Mouse (Mus musculus) embryo, embryonic 9.5 days (tissue): Measurements from ENCODE around the gene Laptm4a.
"Not testable (repeated sequence)": the region's sequence is repeated elsewhere in the genome, so short reads cannot be mapped to it uniquely, and the experiment has no call there.

Experiments
- DNase-seq: peaks from one replicate; pipeline ENCODE4 v3.0.0-alpha.2; 2017; ENCODE audit errors: extremely low spot score

The Laptm4a gene

DNA sequence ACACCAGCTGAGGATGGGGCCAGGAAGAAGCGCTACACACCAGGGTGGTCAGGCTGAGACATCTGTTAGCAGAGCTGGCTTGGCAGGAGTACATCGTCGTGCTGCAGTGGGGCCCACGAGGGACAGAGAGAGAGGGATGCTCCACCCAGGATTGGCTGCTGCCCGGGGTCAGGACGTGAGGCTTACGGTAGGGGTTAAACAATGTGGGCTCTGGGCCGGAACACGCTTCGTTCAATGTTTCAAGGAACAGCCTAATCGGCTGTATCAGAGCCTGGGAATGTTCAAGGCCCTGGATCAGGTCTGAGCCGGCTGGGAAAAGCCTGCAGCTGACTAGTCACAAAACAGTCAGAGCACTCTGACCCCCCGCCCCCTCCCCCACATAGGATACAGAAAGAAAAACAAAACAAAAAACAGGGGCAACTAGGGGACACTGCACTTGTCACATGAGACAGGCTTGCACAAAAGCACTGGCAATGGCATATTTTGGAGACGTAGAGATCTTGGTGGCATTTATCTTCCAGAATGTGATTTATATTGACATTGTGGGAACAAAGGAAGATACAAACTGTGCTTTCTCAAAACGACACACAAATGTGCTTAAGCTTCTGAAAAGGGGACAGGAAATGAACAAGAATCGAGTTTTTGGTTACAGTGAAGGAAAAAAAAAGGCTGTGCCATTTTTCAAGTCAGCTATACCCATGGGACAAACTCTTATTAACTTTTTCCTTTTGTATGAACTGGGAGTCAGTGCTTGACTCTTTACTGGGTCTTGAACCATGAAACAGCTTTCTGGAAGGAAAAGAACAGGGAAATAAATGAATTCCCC lies 8.4 kb upstream of the Laptm4a start:
- DNase-seq, result peak; percentile 77

DNA sequence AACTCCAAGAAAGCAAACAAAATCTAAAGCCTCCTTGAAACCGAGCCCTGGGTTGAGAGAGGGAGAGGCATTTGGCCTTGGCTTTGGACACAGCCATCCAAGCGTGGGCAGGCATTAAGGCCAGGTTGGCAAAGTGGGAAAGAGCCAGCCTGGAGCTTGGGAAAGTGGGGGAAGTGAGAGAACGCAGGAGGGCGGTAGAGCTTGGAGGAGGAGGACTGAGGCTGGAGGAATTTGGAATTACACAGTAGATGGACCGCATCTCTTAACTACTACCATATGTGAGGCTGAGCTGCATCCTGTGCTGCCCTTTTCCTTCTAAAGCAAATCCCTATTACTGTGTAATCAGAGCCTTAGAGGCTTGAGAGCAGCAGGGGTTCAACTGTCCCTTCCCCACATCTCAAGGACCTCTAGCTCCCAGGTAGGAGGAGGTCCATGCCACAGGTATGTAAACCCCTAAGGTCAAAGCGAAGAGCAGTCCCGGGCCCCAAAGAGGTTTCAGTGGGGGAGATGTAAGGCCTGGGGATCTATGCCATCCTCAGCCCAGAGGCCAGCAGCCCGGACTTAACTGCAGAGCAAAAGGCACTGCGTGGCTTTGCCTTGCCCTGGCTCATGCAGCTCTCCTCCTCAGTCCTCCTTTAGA lies 7.6 kb upstream of the Laptm4a start:
- DNase-seq, result peak; percentile 64

DNA sequence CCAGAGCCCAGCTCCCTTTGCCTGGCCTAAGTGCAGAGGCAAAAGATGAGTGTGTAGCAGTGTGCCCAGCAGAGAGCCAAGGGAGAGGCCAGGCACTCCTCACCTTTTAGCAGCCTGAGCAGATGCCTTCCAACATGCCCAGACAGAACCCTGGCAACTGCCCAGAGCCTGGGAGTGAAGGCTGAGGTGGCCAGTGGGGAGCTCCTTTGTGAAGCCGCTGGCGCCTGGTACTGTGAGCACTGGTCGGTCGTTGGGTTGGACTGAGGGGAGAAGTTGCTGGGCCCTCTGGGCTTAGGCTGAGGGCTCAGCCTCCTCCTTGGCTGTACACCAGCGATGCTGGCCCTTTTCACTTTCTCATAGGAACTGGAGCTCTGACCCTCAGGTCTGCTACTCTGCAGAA lies 5.1 kb upstream of the Laptm4a start:
- DNase-seq, result no peak

DNA sequence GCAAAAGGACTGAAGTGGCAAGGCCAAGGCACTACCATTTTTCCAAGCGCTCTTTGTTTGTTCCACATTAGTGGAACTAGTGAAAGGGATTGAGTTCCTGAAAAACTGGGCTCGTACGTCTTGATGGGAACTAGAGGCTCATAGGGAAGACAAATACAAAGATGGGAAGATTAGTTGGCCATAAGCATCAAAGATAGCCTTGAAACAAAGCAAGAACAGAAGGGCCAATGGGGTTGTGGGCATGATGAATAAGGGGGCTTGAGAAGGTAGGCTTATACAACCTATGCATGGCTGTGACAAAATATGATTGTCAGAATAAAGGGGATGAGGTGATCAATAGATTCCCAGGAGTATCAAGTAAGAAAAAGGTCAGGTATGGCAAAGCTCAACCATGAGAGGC lies 2.2 kb upstream of the Laptm4a start:
- DNase-seq, result no peak

DNA sequence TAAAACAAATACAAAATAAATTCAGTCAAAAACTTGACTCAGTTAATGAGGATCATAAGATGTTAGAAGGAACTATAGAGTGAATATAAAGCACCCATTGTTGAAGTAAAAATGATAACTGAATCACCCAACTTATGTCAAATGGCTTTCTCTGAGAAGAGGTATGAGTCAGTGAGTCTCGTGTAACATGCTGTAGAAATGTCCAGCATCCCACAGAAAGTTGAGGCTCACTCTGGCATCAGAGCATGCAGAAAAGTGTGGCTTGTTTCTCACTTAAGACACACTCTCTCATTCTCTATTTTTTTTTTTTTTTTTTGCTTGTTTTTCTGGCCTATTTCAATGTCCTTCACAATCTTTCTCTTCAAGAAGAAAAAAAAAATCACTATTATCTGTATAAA lies 469 bp upstream of the Laptm4a start:
- no peak for DNase-seq

DNA sequence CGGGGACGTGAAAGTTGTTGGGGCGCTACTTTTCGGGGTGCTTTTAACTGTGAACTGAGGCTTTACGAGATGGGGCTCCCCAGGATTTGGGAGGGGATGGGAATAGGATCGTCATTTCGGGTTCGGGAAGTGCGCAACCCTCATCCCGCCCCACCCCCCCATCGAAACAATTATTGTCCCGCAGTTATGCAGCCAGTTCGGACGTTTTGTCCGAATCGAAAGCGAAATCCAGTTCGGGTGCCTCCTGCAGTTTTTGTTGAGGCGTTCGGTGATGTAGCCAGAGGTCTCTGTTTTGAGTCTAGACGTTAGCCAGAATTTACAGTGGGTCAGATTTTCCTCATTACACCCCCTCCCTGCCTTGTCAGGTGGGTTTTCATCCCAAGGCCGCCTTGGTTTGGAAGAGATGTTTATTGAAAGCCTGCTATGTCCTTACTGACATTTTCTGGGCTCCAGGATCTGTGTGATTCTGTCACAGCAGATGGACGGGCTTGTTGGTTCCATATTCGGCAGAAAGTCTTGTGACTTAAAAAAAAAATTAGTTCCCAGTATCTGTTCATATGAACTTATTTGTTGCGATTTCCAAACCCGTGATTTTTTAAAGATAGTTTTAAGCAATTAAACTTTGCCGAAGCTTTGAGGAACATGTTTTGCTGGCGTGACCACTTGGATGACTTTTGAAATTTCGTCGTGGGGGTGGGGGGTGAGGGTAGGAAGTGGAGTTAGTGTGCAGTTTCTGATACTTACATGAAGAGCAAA lies 1.1 kb downstream of the Laptm4a start:
- DNase-seq, result no peak

DNA sequence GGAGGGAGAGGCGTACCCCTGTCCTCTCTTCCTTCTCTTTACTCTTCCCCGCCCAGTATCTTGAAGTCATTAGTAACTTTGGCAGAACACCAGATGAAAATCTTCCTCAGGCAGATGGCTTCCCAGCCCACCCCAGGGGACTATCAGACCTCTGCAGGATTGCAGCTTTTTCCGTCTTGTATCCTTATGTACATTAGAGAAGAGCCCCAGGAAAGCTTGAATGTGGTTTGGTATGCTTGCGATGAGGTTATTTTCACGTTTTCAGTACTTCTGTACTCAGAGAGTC lies 1.6 kb downstream of the Laptm4a start:
- DNase-seq, result no peak

DNA sequence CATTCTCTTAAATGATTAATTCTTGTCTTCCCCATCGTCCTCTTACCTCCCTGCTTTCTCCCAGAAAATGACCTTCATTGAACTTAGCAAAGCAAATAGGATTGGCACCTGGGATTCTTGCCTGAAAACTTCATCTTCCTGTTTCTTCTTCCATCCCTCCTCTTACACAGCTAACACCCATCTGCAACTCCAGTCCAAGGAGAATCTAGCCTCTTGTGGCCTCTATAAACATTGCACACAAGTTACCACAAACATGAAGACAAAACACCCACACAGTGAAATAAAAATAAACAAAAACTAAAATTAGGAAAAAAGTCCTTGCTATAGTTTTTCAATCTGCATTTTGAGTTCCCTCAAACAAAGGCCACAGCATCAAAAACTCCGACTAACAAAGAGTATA lies 2.1 kb downstream of the Laptm4a start:
- no peak for DNase-seq

DNA sequence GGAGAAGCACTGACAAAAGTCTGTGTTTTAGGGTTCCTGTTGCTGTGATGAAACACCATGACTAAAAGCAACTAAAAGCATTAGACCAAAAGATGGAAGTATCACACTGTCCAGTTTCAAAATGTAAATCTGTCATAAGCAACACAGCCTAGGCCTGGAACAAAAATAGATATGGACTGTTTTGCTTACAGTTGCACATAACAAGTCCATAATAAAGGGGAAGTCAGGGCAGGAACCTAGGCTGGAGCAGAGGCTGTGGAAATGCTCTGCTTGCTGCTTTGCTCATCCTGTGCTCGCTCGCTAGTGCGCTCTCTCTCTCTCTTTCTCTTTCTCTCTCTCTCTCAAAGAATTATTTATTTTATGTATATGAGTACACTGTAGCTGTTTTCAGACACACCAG lies 6.2 kb downstream of the Laptm4a start:
- no peak for DNase-seq

DNA sequence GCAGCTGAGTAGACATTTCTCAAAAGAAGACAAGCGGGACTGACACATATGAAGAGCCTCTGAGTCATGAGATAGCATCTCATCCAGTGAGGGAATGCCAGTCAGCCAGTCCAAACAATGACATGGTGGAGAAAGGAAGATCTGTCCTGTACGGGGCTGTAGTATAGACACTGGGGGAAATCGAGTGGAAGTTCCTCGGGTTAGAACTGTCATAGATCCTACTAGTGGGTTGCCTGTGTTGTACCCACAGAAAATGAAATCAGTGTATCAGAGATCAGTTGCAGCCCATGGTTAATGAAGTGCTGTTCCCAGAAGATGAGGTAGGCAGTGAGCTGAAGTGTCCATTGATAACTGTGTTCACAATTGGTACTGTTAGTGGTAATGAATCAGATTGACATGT lies 7.3 kb downstream of the Laptm4a start:
- no peak for DNase-seq

DNA sequence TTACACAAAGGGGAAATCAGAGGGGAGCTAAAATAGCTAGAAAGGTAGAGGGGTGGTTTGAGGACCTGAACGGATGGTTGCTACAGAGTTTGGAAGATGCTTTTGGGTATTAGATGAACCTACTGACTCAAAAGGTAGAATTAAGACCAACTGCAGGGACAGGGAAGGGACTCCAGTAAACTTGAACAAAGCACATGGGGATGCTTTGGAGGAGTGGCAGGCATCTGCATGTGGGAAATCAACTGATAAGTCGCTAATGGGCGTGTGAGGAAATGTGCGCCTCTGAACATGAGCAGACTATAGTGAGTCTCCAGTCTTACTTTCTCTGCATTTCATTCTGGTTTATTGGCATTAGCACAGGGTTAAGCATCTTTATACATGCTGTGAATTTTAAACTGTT lies 9.6 kb downstream of the Laptm4a start:
- DNase-seq, result no peak

DNA sequence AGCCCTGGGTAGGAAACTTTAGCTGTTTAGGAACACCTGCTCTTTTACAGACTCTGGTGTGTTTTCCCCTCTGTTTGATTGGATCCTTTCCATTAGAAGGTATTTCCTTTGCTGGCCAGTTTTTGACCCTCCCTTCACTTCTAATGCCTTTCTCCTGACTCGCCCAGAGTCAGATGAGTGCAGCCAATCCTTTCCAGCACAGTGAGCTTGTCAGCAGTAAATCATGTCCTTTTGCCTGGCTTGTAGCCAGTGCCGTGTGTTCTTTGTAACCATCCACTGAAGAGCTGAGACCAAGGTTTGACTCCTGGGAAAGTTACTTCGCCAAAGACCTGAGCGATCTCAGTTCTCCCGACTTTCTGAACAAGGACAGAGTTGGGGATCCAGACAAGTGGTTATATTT lies 13.9 kb downstream of the Laptm4a start:
- DNase-seq, result no peak

DNA sequence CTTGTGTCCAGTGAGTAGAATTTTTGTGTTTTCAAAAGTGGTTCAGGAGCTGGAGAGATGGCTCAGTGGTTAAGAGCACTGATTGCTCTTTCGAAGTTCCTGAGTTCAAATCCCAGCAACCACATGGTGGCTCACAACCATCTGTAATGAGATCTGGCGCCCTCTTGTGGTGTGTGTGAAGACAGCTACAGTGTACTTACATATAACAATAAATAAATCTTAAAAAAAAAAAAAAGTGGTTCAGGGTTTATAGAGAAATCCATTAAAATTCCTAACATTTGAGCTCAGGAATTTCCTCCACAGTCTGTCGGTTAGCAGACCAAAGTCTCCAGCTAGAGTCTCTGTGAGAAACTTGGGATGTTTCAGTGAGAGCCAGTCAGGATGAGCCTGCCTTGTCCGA lies 14.7 kb downstream of the Laptm4a start:
- DNase-seq, result not testable (repeated sequence)

DNA sequence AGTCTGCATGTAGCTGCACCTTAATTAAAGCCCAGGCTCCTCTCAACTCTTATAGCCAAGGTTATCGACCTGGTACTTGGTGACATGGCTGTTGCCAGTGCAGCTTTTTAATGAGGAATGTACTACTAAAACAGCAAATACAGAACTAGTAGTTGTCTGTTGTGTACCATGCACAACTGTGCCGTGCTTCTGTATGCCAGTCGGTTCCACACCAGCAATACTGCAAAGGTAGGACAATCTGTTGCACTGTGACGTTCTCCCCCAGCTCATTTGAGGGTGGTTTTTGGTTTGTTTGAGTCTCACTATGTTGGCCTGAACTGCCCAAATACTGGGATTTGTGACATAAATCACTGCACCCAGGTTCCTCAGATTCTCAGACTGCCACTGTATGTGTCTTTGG lies 18.0 kb downstream of the Laptm4a start:
- no peak for DNase-seq

DNA sequence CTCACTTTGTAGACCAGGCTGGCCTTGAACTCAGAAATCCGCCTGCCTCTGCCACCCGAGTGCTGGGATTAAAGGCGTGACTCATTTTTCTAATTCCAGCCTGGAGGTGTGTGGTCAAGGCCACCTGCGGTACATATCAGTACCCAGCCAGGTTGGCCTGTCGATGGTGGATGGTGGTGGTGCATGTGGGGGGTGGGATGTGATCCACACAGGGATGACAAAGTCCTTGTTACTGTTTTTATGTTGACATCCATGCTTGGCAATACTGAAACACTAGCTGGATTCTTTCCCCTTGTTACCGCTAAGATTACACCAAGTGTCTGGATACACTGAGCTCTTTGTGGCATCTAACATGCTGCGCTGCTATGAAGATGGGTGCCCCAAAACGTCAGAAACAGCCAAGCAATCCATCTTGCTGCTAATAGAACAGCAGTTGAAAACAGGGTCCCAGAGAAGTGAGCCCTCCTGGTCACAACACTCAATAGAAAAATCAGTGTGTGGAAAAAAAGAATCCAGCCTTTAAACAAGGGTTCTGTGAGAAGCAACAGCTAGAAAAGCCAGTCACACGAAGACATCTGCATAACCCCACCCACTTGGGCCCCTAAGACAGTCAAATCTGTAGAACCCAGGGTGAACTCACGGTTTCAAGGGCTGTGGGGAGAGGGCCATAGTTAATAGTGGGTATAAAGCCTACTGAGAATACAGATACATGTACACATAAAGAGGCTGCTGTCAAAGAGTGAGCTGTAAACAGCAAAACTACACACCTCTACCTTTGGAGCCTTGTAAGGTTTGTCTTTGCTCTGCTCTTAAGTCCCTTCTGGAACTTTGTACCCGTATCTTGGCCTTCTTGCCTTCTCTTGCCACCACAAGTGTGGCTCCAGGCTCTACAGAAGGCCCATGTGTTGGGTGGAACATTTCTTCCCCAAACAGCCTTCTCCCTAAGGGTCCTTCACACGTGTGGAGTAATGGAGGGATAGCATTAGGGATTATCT lies 18.8 kb downstream of the Laptm4a start:
- DNase-seq, result no peak

DNA sequence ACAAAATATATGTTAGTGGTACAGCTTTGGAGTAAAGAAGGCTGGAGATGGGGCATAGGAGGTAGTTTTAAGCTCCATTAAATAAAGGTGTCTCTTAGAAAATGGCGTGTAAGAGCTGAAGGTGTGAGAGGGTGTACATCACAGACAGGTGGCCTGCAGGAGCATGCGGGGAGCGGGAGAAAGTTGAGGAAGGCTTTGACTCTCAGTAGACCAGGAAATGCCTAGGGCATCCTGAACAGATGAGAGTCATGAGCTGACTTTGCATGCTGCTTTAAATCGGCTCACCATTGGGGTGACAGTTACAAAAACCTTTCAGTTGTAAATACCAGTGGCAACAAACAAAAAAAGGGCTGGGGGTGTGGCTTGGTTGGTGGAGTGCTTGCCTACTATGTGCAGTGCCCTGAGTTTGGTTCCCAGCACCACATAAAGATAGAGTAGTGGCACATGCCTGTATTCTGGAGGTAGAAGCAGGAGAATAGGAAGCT lies 19.7 kb downstream of the Laptm4a start:
- DNase-seq, result no peak

DNA sequence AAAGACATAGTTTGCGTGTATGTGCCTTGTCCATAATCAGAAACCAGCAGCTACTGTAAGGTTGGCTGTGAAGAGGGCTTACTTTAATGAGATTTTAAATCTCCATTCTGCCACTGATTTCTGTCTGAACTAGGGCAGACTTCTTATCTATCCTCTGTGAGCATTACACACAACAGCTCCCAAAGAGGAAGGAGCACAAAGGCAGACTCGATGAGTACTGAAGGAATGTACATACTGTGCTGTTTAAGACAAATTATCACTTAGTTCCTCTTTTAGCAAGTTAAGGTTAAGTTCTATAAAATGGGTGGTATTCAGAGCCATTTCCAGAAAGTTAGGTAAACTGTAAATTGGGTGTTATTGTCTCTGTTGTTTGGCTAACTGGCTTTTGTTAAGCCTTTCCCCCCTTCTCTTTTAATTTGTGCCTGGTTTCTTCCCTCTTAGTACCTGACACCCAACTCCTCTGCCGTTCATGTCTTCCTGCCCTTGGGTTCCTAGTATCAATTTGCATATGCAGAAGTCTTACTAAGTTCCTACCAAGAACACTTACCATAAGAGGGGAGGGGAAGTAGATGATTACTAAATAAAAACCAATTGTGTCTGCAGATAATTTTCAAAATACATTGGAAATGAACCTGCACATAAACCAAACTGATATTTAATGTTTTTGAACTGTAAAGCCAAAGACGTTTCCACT lies 20.4 kb downstream of the Laptm4a start:
- no peak for DNase-seq

DNA sequence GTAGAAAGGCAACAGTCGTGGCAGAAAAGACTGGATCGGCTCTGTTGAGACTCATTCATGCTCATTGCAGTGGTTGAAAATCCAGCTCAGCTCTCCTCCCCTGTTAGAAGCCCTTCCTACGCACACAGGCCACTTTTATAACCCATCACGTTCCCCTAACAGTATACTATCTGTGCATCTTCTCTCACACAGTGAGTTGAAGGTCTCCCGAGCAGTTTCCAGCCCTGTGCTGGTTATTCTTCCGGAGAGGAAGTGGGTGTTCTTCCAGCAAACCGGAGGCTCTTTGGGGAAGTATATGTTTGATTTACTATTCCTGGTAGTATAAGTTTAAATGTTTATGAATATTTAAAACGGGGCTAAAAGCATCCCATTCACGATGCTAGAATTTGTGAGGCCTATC lies 25.7 kb downstream of the Laptm4a start:
- DNase-seq, result no peak

DNA sequence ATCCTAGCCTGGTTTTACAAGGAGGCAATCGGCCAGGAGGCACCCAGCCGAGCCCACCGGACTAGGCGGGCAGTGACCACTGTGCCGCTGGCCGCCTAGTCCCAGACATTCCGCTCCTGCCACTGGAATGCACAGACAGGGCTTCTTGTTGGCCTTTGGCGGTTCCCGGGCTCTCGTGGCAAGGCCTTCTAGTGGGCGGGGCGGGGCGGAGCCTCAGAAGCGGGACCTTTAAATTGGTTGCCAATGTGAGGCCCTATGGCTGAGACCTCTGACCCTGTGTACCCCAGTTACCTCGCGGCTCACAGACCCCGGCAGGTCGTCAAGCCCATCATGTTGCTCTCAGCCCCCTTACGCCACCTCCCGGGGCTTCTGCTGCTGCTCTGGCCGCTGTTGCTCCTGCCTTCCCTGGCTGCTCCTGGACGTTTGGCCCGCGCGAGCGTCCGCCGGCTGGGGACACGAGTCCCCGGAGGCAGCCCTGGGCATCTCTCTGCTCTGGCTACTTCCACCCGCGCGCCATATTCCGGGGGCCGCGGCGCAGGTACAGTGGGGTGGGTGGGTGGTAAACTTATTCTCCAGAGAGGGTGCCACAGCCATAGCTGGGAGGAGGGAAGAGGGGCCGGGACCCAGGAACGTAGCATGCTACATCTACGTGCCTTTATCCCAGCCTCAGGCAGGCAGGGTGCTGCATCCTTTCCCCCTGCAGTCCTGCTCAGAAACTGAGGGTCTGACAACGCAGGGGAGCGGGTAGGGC lies 26.4 kb downstream of the Laptm4a start, which contains the start of gene Matn3:
Matn3 (plus strand) TSS at position 216 of the 751 bp plus-strand sequence.
- peak; percentile 88 for DNase-seq

DNA sequence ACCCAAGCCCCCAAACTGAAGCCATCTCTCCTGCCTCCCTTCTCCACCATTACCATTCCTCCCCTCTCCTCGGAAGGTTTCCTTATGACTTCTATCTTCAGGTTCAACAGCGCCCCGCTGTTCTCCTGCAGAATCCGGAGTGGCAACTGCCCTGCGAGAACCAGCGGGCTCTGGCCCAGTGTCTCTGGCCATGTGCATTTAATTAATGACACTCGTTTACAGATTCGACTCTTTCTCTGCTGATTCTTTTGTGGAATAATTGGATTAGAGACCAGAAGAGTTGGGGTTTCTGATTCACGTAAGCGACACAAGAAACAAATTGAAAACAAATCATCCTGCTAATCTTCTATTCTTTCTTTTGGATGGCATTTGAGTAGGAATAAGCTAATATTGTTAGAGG lies 31.7 kb downstream of the Laptm4a start:
- no peak for DNase-seq
